Comparison of ENCODE assay signal across 14 mouse cellular contexts in the genomic region with DNA sequence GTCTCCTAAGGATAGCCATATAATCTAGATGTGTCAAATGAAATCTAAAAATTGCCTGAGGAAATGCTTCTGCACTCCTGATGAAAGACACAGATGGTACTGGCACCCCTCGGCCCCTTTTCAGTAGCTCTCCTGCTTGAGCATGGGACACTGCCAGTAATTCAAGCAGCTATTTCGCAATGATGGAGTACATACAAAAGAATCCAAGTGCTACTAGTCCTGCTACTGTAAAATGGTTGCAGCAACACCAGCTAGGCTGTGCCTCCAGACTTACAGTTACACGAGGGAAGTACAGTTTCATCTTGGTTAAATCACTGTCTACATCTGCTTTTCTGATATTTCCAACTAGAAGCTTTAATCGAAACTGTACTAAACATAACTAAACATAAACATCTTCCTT. TPM values are rescaled to one million over a fixed set of nuclear protein-coding genes. Genes with fewer than 3 reads are reported as not detected.
A peak's percentile ranks its signal among the peaks of the same experiment; 100 is the strongest.
DNase-seq lines count a peak whose midpoint lies in the region; ATAC-seq and TF ChIP-seq lines count a peak whose summit lies in the region.
"Had no signal": no experiment of that assay in that cellular context is flagged by ENCODE, and none has a peak within 500 bp of the region (broad histone marks: within the 10 kb centered on the region; RNA-seq: fewer than 3 reads in every experiment).

No protein-coding gene starts in this region.

- 70% methylated on average over 4 of the region's 4 CpGs for WGBS in forebrain, embryonic 16.5 days
- WGBS in forebrain, embryonic 15.5 days, result 69% methylated on average over 4 of the region's 4 CpGs
- WGBS in cerebellum, adult 2 months, result 31% methylated on average over 4 of the region's 4 CpGs
- 90% methylated on average over 4 of the region's 4 CpGs for WGBS in hindbrain, embryonic 10.5 days
- WGBS in kidney, adult 2 months, result 90% methylated on average over 4 of the region's 4 CpGs

- intact Hi-C loops in heart, postnatal 36 days (cut with DNase I), result loop anchor here (1.0 kb wide), 1 partner anchor 10 kb away; no protein-coding TSS in a partner anchor

- peaks cover 3% of the 10 kb centered on the region for H3K36me3 ChIP-seq in forebrain, embryonic 16.5 days (ENCODE audit: control insufficient read depth, insufficient read depth)
- H3K36me3 ChIP-seq in forebrain, embryonic 15.5 days, result peaks cover 20% of the 10 kb centered on the region
- peaks cover 70% of the 10 kb centered on the region for H3K36me3 ChIP-seq in hindbrain, embryonic 10.5 days
- no peaks in the 10 kb centered on the region for H3K36me3 ChIP-seq in kidney, adult 2 months (ENCODE audit: control insufficient read depth, insufficient read depth, low read length)

- no peaks in the 10 kb centered on the region for H3K4me1 ChIP-seq in forebrain, embryonic 16.5 days (replicated peaks; ENCODE audit: control insufficient read depth, insufficient read depth, low read length)
- H3K4me1 ChIP-seq in forebrain, embryonic 15.5 days, result no peaks in the 10 kb centered on the region
- H3K4me1 ChIP-seq in cerebellum, adult 2 months (ENCODE audit: control insufficient read depth, insufficient read depth, low read length), result no peaks in the 10 kb centered on the region
- no peaks in the 10 kb centered on the region for H3K4me1 ChIP-seq in hindbrain, embryonic 10.5 days (replicated peaks)
- H3K4me1 ChIP-seq in kidney, adult 2 months (ENCODE audit: control insufficient read depth, insufficient read depth, low read length), result no peaks in the 10 kb centered on the region
- H3K4me1 ChIP-seq: embryonic facial prominence, embryonic 15.5 days; kidney, embryonic 15.5 days had no signal

- no peak overlapping the region for H3K4me3 ChIP-seq in forebrain, embryonic 16.5 days (replicated peaks; ENCODE audit: low read length)
- H3K4me3 ChIP-seq in forebrain, embryonic 15.5 days, result no peak overlapping the region
- H3K4me3 ChIP-seq in cerebellum, adult 2 months (replicated peaks; ENCODE audit: insufficient read depth, low read depth, low read length), result no peak overlapping the region
- H3K4me3 ChIP-seq in hindbrain, embryonic 10.5 days, result no peak overlapping the region
- no peak overlapping the region for H3K4me3 ChIP-seq in kidney, adult 2 months (ENCODE audit: insufficient read depth, low read depth, low read length)
- H3K4me3 ChIP-seq: embryonic facial prominence, embryonic 15.5 days; heart, adult 2 months; kidney, embryonic 15.5 days had no signal

- no peaks in the 10 kb centered on the region for H3K9me3 ChIP-seq in forebrain, embryonic 16.5 days (ENCODE audit: control insufficient read depth, low read length)
- H3K9me3 ChIP-seq in forebrain, embryonic 15.5 days, result no peaks in the 10 kb centered on the region
- no peaks in the 10 kb centered on the region for H3K9me3 ChIP-seq in hindbrain, embryonic 10.5 days
- H3K9me3 ChIP-seq: embryonic facial prominence, embryonic 15.5 days; kidney, embryonic 15.5 days had no signal

- TF ChIP-seq CTCF in cerebellum, adult 2 months (IDR thresholded peaks at IDR 0.05; ENCODE audit: borderline replicate concordance, insufficient read depth, low read depth, low read length), result no peak
- no peak for TF ChIP-seq CTCF in kidney, adult 2 months (conservative IDR thresholded peaks at IDR 0.05; ENCODE audit: insufficient read depth, insufficient read length, low read depth, low read length)

- H3K9ac ChIP-seq in forebrain, embryonic 16.5 days (replicated peaks; ENCODE audit: low read depth, low read length), result no peak overlapping the region
- H3K9ac ChIP-seq in forebrain, embryonic 15.5 days (replicated peaks), result no peak overlapping the region
- H3K9ac ChIP-seq: embryonic facial prominence, embryonic 15.5 days; kidney, embryonic 15.5 days had no signal

- no peaks in the 10 kb centered on the region for H3K27me3 ChIP-seq in forebrain, embryonic 16.5 days (replicated peaks; ENCODE audit: control insufficient read depth, insufficient read depth, low read length)
- H3K27me3 ChIP-seq in forebrain, embryonic 15.5 days, result no peaks in the 10 kb centered on the region
- H3K27me3 ChIP-seq in cerebellum, adult 2 months (ENCODE audit: control insufficient read depth, insufficient read depth, low read length), result no peaks in the 10 kb centered on the region
- no peaks in the 10 kb centered on the region for H3K27me3 ChIP-seq in hindbrain, embryonic 10.5 days (ENCODE audit: insufficient read depth, poor library complexity, severe bottlenecking)
- H3K27me3 ChIP-seq in kidney, adult 2 months (replicated peaks; ENCODE audit: control insufficient read depth, insufficient read depth, low read length), result no peaks in the 10 kb centered on the region
- H3K27me3 ChIP-seq: embryonic facial prominence, embryonic 15.5 days; kidney, embryonic 15.5 days had no signal

- no peak overlapping the region for H3K4me2 ChIP-seq in forebrain, embryonic 16.5 days (ENCODE audit: low read length)
- H3K4me2 ChIP-seq in forebrain, embryonic 15.5 days (replicated peaks), result no peak overlapping the region
- H3K4me2 ChIP-seq: embryonic facial prominence, embryonic 15.5 days; kidney, embryonic 15.5 days had no signal

- no peak for TF ChIP-seq POLR2A in cerebellum, adult 2 months (IDR thresholded peaks at IDR 0.05; ENCODE audit: borderline replicate concordance, insufficient read depth, low read length)
- TF ChIP-seq POLR2A in kidney, adult 2 months (IDR thresholded peaks at IDR 0.05; ENCODE audit: low read depth, low read length), result no peak

- peak; percentile 33; the same call in 1 of the 2 replicates for ATAC-seq in forebrain, embryonic 16.5 days
- no peak for ATAC-seq in forebrain, embryonic 15.5 days (replicated peaks)

- H3K27ac ChIP-seq in forebrain, embryonic 16.5 days (ENCODE audit: low read length), result no peak overlapping the region
- no peak overlapping the region for H3K27ac ChIP-seq in forebrain, embryonic 15.5 days (replicated peaks)
- no peak overlapping the region for H3K27ac ChIP-seq in cerebellum, adult 2 months (ENCODE audit: insufficient read depth, low read length)
- H3K27ac ChIP-seq in hindbrain, embryonic 10.5 days, result no peak overlapping the region
- H3K27ac ChIP-seq in kidney, adult 2 months (ENCODE audit: insufficient read depth, low read depth, low read length), result no peak overlapping the region
- H3K27ac ChIP-seq: embryonic facial prominence, embryonic 15.5 days; heart, adult 2 months; kidney, embryonic 15.5 days had no signal

- DNase-seq in 416B (ENCODE audit: low read depth), result peak; percentile 46
- DNase-seq in cerebellum, adult 2 months, result peak; percentile 61 to 82
- DNase-seq in lung, adult 18-20 months, result peak; percentile 46 to 76
- DNase-seq in hindbrain, embryonic 10.5 days (ENCODE audit: low spot score), result no peak
- no peak for DNase-seq in heart, postnatal 36 days
- no peak for DNase-seq in kidney, adult 2 months
- DNase-seq: heart, adult 2 months; liver; midbrain, embryonic 14.5 days had no signal

RNA-seq across cellular contexts. Expression of a gene that starts 13.1 kb away (rescaled TPM):
- polyA plus RNA-seq in forebrain, embryonic 16.5 days (2015; fragmentation: Nextera tagmentation; extraction: Ambion mirVana), result 27.0 and 31.1 TPM in 2 replicates
- polyA plus RNA-seq in forebrain, embryonic 15.5 days (2015; fragmentation: Nextera tagmentation; extraction: Ambion mirVana), result 25.6 and 27.2 TPM in 2 replicates
- 68.2 and 73.6 TPM in 2 replicates for polyA plus RNA-seq in cerebellum, adult 2 months (2012; rRNA removed)
- 29.8 and 36.3 TPM in 2 replicates for polyA plus RNA-seq in hindbrain, embryonic 10.5 days (2016; fragmentation: Nextera tagmentation; extraction: Ambion mirVana)
- total RNA-seq in heart, postnatal 36 days (2021), result 10 to 100 TPM; 40.1 to 41.5 TPM
- polyA plus RNA-seq in kidney, adult 2 months (2012; rRNA removed), result 13.0 and 15.6 TPM in 2 replicates

RNA-seq across cellular contexts. Expression of a gene that starts 31.9 kb away (rescaled TPM):
- polyA plus RNA-seq in forebrain, embryonic 16.5 days (2015; fragmentation: Nextera tagmentation; extraction: Ambion mirVana), result 0.19 and 0.31 TPM in 2 replicates
- 0.23 and 0.51 TPM in 2 replicates for polyA plus RNA-seq in forebrain, embryonic 15.5 days (2015; fragmentation: Nextera tagmentation; extraction: Ambion mirVana)
- polyA plus RNA-seq in cerebellum, adult 2 months (2012; rRNA removed), result not detected in 2 replicates
- polyA plus RNA-seq in hindbrain, embryonic 10.5 days (2016; fragmentation: Nextera tagmentation; extraction: Ambion mirVana), result not detected in 2 replicates
- not detected for total RNA-seq in heart, postnatal 36 days (2021)
- polyA plus RNA-seq in kidney, adult 2 months (2012; rRNA removed), result not detected in 2 replicates
- total RNA-seq: heart, adult 2 months had no signal
- polyA plus RNA-seq: embryonic facial prominence, embryonic 15.5 days; heart, adult 2 months; hindbrain, embryonic 11.5 days; midbrain, embryonic 14.5 days had no signal

Comparison
In these comparisons a context has a peak if more than half of its experiments do, and no peak if none do; other contexts are left out.
1. DNase-seq: peak in 416B (single experiment), cerebellum, adult 2 months (2 of 2) and lung, adult 18-20 months (2 of 2); none in hindbrain, embryonic 10.5 days (single experiment), heart, postnatal 36 days (0 of 2) and kidney, adult 2 months (single experiment).